Mouse (Mus musculus): ENCODE data around the gene Usp33.

DNA sequence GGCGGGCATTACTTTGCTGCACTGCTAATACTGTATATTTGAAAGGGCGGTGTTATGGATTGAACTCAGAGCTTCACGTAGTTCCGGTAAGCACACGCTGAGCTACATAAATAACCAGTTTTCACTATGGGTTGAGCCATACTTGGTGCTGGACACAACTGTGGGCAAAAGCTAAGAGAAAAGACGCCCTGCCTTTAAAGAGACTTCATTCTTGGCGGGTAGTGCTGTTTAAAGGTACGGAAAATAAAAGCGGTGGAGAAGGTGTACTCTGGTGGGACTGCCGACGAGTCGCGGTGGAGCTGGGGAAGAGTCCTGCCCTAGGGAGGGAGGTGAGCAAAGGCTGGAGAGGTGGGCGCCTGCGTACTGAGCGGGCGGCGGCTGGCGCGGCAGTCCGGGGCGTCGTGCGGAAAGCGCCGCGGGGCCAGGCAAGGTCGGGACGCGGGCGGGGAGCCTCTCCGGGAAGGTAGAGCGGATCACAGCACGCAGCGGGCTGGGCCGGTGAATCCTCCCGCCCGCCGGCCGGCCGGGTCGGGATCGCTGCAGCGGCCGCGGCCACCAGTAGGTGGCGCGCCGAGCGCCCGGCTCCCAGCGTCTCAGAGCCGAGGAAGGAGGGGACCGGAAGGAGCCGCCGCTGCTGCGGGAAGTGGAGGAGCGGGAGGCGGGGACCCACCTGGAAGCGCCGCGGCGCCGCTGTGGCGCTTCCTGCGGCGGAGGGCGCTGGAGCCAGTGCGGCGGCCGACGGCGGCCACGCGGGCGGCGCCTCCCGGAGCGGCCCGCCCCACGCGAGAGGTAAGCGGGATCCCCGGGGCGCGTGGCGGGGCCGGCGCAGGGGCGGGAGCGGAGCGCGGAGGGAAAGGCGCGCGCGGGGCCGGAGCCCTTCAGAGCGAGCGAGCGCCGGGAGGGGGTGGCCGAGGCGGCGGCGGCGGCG lies 49.3 kb downstream of the Usp33 start, which contains the start of gene Zzz3:
- no peak for TF ChIP-seq E2F4 (IDR thresholded peaks at IDR 0.05; ENCODE audit: insufficient replicate concordance, low read depth, low read length)
- no peak for TF ChIP-seq MYC (IDR thresholded peaks at IDR 0.05; ENCODE audit: low read depth, low read length)
- TF ChIP-seq MAFK (IDR thresholded peaks at IDR 0.05; ENCODE audit: insufficient replicate concordance, low read length): no peak
- TF ChIP-seq IRF4 (IDR thresholded peaks at IDR 0.05; ENCODE audit: low read depth, low read length): peak; percentile 91
- TF ChIP-seq SMC3 (IDR thresholded peaks at IDR 0.05; ENCODE audit: low read depth, low read length): peak; percentile 86
- TF ChIP-seq GABPA (IDR thresholded peaks at IDR 0.05; ENCODE audit: insufficient replicate concordance, low read depth, low read length): no peak
- peak in 1 of 2 experiments; percentile 95; a peak in 2 of 4 replicates for TF ChIP-seq CTCF (conservative IDR thresholded peaks at IDR 0.05 in 1 of 2, IDR thresholded peaks at IDR 0.05 in 1 of 2; ENCODE audit: low read depth in 2 of 2, low read length in 2 of 2)

All from CH12.LX (cell line).